Mouse (Mus musculus) stomach, embryonic 15.5 days (tissue): ENCODE measurements around the gene Gm11492. TPM values are rescaled to one million over a fixed set of nuclear protein-coding genes. Genes with fewer than 3 reads are reported as not detected.

Experiments
- ATAC-seq: fragments of 200-750 bp; cut with Nextera tagmentation; 2 replicates; pipeline ENCODE4 v1.8.0; 2017; ENCODE audit warnings: low read depth, moderate number of reproducible peaks, moderate TSS enrichment; ENCODE audit not compliant: insufficient read depth, low FRiP score
- H3K27ac ChIP-seq: fragments of 300-500 bp; sonication (generic); 2 replicates; pipeline ENCODE4 v1.5.1; 2015; ENCODE audit warnings: mild to moderate bottlenecking, inconsistent platforms
- H3K27me3 ChIP-seq: fragments of 300-500 bp; sonication (generic); replicated peaks from 2 replicates; pipeline ENCODE4 v1.6.1; 2015; ENCODE audit warnings: inconsistent platforms
- H3K36me3 ChIP-seq: fragments of 300-500 bp; sonication (generic); 2 replicates; pipeline ENCODE4 v1.6.1; 2015; ENCODE audit warnings: inconsistent platforms
- H3K4me1 ChIP-seq: fragments of 300-500 bp; sonication (generic); 2 replicates; pipeline ENCODE4 v1.6.1; 2015; ENCODE audit warnings: inconsistent platforms
- H3K4me2 ChIP-seq: fragments of 300-500 bp; sonication (generic); 2 replicates; pipeline ENCODE4 v1.6.1; 2015; ENCODE audit warnings: mild to moderate bottlenecking, inconsistent platforms
- H3K4me3 ChIP-seq: fragments of 300-500 bp; sonication (generic); replicated peaks from 2 replicates; pipeline ENCODE4 v1.5.1; 2015; ENCODE audit warnings: inconsistent platforms
- H3K9ac ChIP-seq: fragments of 300-500 bp; sonication (generic); 2 replicates; pipeline ENCODE4 v1.6.1; 2015; ENCODE audit warnings: inconsistent platforms
- H3K9me3 ChIP-seq: fragments of 300-500 bp; sonication (generic); 2 replicates; pipeline ENCODE4 v1.6.1; 2016; ENCODE audit warnings: inconsistent platforms
- WGBS: fragments of 180-500 bp; shearing (Covaris S2); methylation state at CpG from one replicate; pipeline ENCODE4 v1.1.7; 2015; 5-methylcytosine and 5-hydroxymethylcytosine counted together
- polyA plus RNA-seq: library from polyadenylated mRNA; unstranded; fragments of >200 nt; fragmentation: Nextera tagmentation; extraction: Ambion mirVana; gene quantifications from 2 replicates; pipeline ENCODE4 v1.2.1, GENCODE M21; 2015

Gm11492 gene
- polyA plus RNA-seq, 1 experiment from 2014 or later: not detected

GRCm38 (mm10) chr11:87592713-87593598 is 26.5 kb downstream of the Gm11492 start:
- H3K4me2 ChIP-seq: peak overlapping the region; percentile 85
- H3K36me3 ChIP-seq: peaks cover 10% of the 10 kb centered on the region
- H3K9ac ChIP-seq: peak overlapping the region; percentile 66
- H3K9me3 ChIP-seq: no peaks in the 10 kb centered on the region
- ATAC-seq: no peak
- peak overlapping the region; percentile 96 for H3K27ac ChIP-seq
- H3K27me3 ChIP-seq: no peaks in the 10 kb centered on the region
- peaks cover 56% of the 10 kb centered on the region for H3K4me1 ChIP-seq
- H3K4me3 ChIP-seq: peak overlapping the region; percentile 76
- WGBS: 29% methylated on average over 13 of the region's 13 CpGs

- H3K27ac ChIP-seq: peak overlapping the region; percentile 60
- H3K4me3 ChIP-seq: peak overlapping the region; percentile 68
- H3K9me3 ChIP-seq: no peaks in the 10 kb centered on the region
- no peaks in the 10 kb centered on the region for H3K27me3 ChIP-seq
- peak; percentile 61 for ATAC-seq
- peak overlapping the region; percentile 97 for H3K4me2 ChIP-seq
- WGBS: 1% methylated on average over 37 of the region's 37 CpGs
- peak overlapping the region; percentile 82 for H3K9ac ChIP-seq
- peaks cover 42% of the 10 kb centered on the region for H3K4me1 ChIP-seq
- peaks cover 33% of the 10 kb centered on the region for H3K36me3 ChIP-seq
These were observed 28.9 kb downstream of the Gm11492 start for GRCm38 (mm10) chr11:87595327-87595841.

- H3K36me3 ChIP-seq: peaks cover 39% of the 10 kb centered on the region
- H3K27ac ChIP-seq: peak overlapping the region; percentile 60
- H3K9me3 ChIP-seq: no peaks in the 10 kb centered on the region
- H3K27me3 ChIP-seq: no peaks in the 10 kb centered on the region
- H3K4me3 ChIP-seq: peak overlapping the region; percentile 68
- 6% methylated on average over 7 of the region's 7 CpGs for WGBS
- no peak for ATAC-seq
- peaks cover 39% of the 10 kb centered on the region for H3K4me1 ChIP-seq
- H3K4me2 ChIP-seq: peak overlapping the region; percentile 97
- peak overlapping the region; percentile 82 for H3K9ac ChIP-seq
These were observed 29.5 kb downstream of the Gm11492 start for GRCm38 (mm10) chr11:87595976-87596375.

- H3K27me3 ChIP-seq: no peaks in the 10 kb centered on the region
- H3K9me3 ChIP-seq: no peaks in the 10 kb centered on the region
- H3K27ac ChIP-seq: no peak overlapping the region
- peak overlapping the region; percentile 68; the same call in 1 of the 2 replicates for H3K4me3 ChIP-seq
- peak overlapping the region; percentile 97 for H3K4me2 ChIP-seq
- H3K4me1 ChIP-seq: peaks cover 39% of the 10 kb centered on the region
- 26% methylated on average over 2 of the region's 2 CpGs for WGBS
- H3K9ac ChIP-seq: no peak overlapping the region
- no peak for ATAC-seq
- H3K36me3 ChIP-seq: peaks cover 42% of the 10 kb centered on the region
These were observed 30.0 kb downstream of the Gm11492 start for GRCm38 (mm10) chr11:87596492-87596891.

- Histone ChIP-seq H3K4me1 (peaks cover 39% of the 10 kb centered on the region), H3K9me3 (no peaks in the 10 kb centered on the region), H3K27me3 (no peaks in the 10 kb centered on the region), H3K4me2 (no peak overlapping the region), H3K9ac (no peak overlapping the region), H3K27ac (no peak overlapping the region), H3K4me3 (no peak overlapping the region), H3K36me3 (peaks cover 48% of the 10 kb centered on the region)
- no peak for ATAC-seq
These were observed 30.6 kb downstream of the Gm11492 start for GRCm38 (mm10) chr11:87597061-87597460.

- Histone ChIP-seq H3K4me2 (no peak overlapping the region), H3K27me3 (no peaks in the 10 kb centered on the region), H3K36me3 (peaks cover 72% of the 10 kb centered on the region), H3K9me3 (no peaks in the 10 kb centered on the region), H3K4me1 (peaks cover 17% of the 10 kb centered on the region), H3K27ac (peak overlapping the region; percentile 3; the same call in 1 of the 2 replicates), H3K4me3 (no peak overlapping the region), H3K9ac (no peak overlapping the region)
- ATAC-seq: no peak
- WGBS: 83% methylated on average over 13 of the region's 13 CpGs
These were observed 33.1 kb downstream of the Gm11492 start for GRCm38 (mm10) chr11:87599395-87600089.

- Histone ChIP-seq H3K27me3 (no peaks in the 10 kb centered on the region), H3K9ac (no peak overlapping the region), H3K9me3 (no peaks in the 10 kb centered on the region), H3K27ac (no peak overlapping the region), H3K4me1 (peaks cover 12% of the 10 kb centered on the region), H3K36me3 (peaks cover 79% of the 10 kb centered on the region), H3K4me3 (no peak overlapping the region), H3K4me2 (no peak overlapping the region)
- WGBS: 87% methylated on average over 10 of the region's 10 CpGs
- no peak for ATAC-seq
These were observed 33.9 kb downstream of the Gm11492 start for GRCm38 (mm10) chr11:87600322-87600853.

GRCm38 (mm10) chr11:87602234-87602633 is 35.8 kb downstream of the Gm11492 start:
- Histone ChIP-seq H3K9ac (no peak overlapping the region), H3K4me1 (no peaks in the 10 kb centered on the region), H3K27ac (no peak overlapping the region), H3K4me2 (no peak overlapping the region), H3K9me3 (no peaks in the 10 kb centered on the region), H3K36me3 (peaks cover 81% of the 10 kb centered on the region), H3K4me3 (no peak overlapping the region), H3K27me3 (no peaks in the 10 kb centered on the region)
- WGBS: 92% methylated on average over 9 of the region's 9 CpGs
- no peak for ATAC-seq

- no peak for ATAC-seq
- WGBS: 93% methylated on average over 2 of the region's 2 CpGs
- no peak overlapping the region for H3K9ac ChIP-seq
- no peak overlapping the region for H3K4me3 ChIP-seq
- H3K27ac ChIP-seq: no peak overlapping the region
- H3K4me2 ChIP-seq: no peak overlapping the region
- H3K27me3 ChIP-seq: no peaks in the 10 kb centered on the region
- H3K4me1 ChIP-seq: no peaks in the 10 kb centered on the region
- H3K9me3 ChIP-seq: no peaks in the 10 kb centered on the region
- peaks cover 73% of the 10 kb centered on the region for H3K36me3 ChIP-seq
These were observed 37.1 kb downstream of the Gm11492 start for GRCm38 (mm10) chr11:87603571-87603970.

- no peak overlapping the region for H3K9ac ChIP-seq
- no peaks in the 10 kb centered on the region for H3K4me1 ChIP-seq
- ATAC-seq: no peak
- no peak overlapping the region for H3K4me3 ChIP-seq
- H3K27ac ChIP-seq: no peak overlapping the region
- no peaks in the 10 kb centered on the region for H3K27me3 ChIP-seq
- no peaks in the 10 kb centered on the region for H3K9me3 ChIP-seq
- no peak overlapping the region for H3K4me2 ChIP-seq
- 89% methylated on average over 7 of the region's 7 CpGs for WGBS
- H3K36me3 ChIP-seq: peaks cover 61% of the 10 kb centered on the region
These were observed 42.8 kb downstream of the Gm11492 start for GRCm38 (mm10) chr11:87609264-87609663.

- H3K9me3 ChIP-seq: no peaks in the 10 kb centered on the region
- no peak for ATAC-seq
- 76% methylated on average over 9 of the region's 9 CpGs for WGBS
- H3K27ac ChIP-seq: no peak overlapping the region
- no peak overlapping the region for H3K9ac ChIP-seq
- H3K4me3 ChIP-seq: no peak overlapping the region
- no peak overlapping the region for H3K4me2 ChIP-seq
- H3K4me1 ChIP-seq: no peaks in the 10 kb centered on the region
- no peaks in the 10 kb centered on the region for H3K27me3 ChIP-seq
- peaks cover 71% of the 10 kb centered on the region for H3K36me3 ChIP-seq
These were observed 45.1 kb downstream of the Gm11492 start for GRCm38 (mm10) chr11:87611547-87611946.

- Histone ChIP-seq H3K4me3 (no peak overlapping the region), H3K9ac (no peak overlapping the region), H3K27ac (no peak overlapping the region), H3K9me3 (no peaks in the 10 kb centered on the region), H3K36me3 (peaks cover 76% of the 10 kb centered on the region), H3K4me2 (no peak overlapping the region), H3K27me3 (no peaks in the 10 kb centered on the region), H3K4me1 (no peaks in the 10 kb centered on the region)
- 82% methylated on average over 7 of the region's 7 CpGs for WGBS
- ATAC-seq: no peak
These were observed 47.5 kb downstream of the Gm11492 start for GRCm38 (mm10) chr11:87613972-87614371.
